Mouse (Mus musculus): Measurements from ENCODE around the gene Garnl3. TPM values are rescaled to one million over a fixed set of nuclear protein-coding genes. Genes with fewer than 3 reads are reported as not detected.

The Garnl3 gene
- polyA plus RNA-seq, 1 experiment: 0.96 TPM

- Histone ChIP-seq H3K4me3 (ENCODE audit: control insufficient read depth, insufficient read depth, low read length) (no peak overlapping the region), H3K4me1 (replicated peaks; ENCODE audit: control insufficient read depth, insufficient read depth, low read length) (no peaks in the 10 kb centered on the region), H3K27me3 (ENCODE audit: control insufficient read depth, insufficient read depth, low read length) (no peaks in the 10 kb centered on the region), H3K36me3 (ENCODE audit: control insufficient read depth, insufficient read depth, low read length) (no peaks in the 10 kb centered on the region), H3K27ac (ENCODE audit: control insufficient read depth, insufficient read depth, low read length) (no peak overlapping the region)
- WGBS: 80% methylated on average over 3 of the region's 3 CpGs
- no peak for DNase-seq
- TF ChIP-seq POLR2A (IDR thresholded peaks at IDR 0.05; ENCODE audit: control insufficient read depth, extremely low read depth, insufficient read depth, low read length, poor library complexity) (no peak), CTCF (IDR thresholded peaks at IDR 0.05; ENCODE audit: borderline replicate concordance, control insufficient read depth, extremely low read depth, insufficient read depth, low read length, poor library complexity) (no peak)
These were observed 35.6 kb upstream of the Garnl3 start for GRCm38 (mm10) chr2:33167060-33167459.

GRCm38 (mm10) chr2:33165710-33166374 is 34.4 kb upstream of the Garnl3 start:
- Histone ChIP-seq H3K4me1 (replicated peaks; ENCODE audit: control insufficient read depth, insufficient read depth, low read length) (no peaks in the 10 kb centered on the region), H3K4me3 (ENCODE audit: control insufficient read depth, insufficient read depth, low read length) (no peak overlapping the region), H3K27me3 (ENCODE audit: control insufficient read depth, insufficient read depth, low read length) (no peaks in the 10 kb centered on the region), H3K27ac (ENCODE audit: control insufficient read depth, insufficient read depth, low read length) (no peak overlapping the region), H3K36me3 (ENCODE audit: control insufficient read depth, insufficient read depth, low read length) (no peaks in the 10 kb centered on the region)
- TF ChIP-seq POLR2A (IDR thresholded peaks at IDR 0.05; ENCODE audit: control insufficient read depth, extremely low read depth, insufficient read depth, low read length, poor library complexity) (no peak), CTCF (IDR thresholded peaks at IDR 0.05; ENCODE audit: borderline replicate concordance, control insufficient read depth, extremely low read depth, insufficient read depth, low read length, poor library complexity) (no peak)
- WGBS: 93% methylated on average over 7 of the region's 7 CpGs
- no peak for DNase-seq

GRCm38 (mm10) chr2:33165229-33165628 is 33.8 kb upstream of the Garnl3 start:
- no peaks in the 10 kb centered on the region for H3K4me1 ChIP-seq (replicated peaks; ENCODE audit: control insufficient read depth, insufficient read depth, low read length)
- H3K4me3 ChIP-seq (ENCODE audit: control insufficient read depth, insufficient read depth, low read length): no peak overlapping the region
- no peak overlapping the region for H3K27ac ChIP-seq (ENCODE audit: control insufficient read depth, insufficient read depth, low read length)
- no peaks in the 10 kb centered on the region for H3K36me3 ChIP-seq (ENCODE audit: control insufficient read depth, insufficient read depth, low read length)
- WGBS: 67% methylated on average over 4 of the region's 4 CpGs
- DNase-seq: no peak
- H3K27me3 ChIP-seq (ENCODE audit: control insufficient read depth, insufficient read depth, low read length): no peaks in the 10 kb centered on the region
- TF ChIP-seq CTCF (IDR thresholded peaks at IDR 0.05; ENCODE audit: borderline replicate concordance, control insufficient read depth, extremely low read depth, insufficient read depth, low read length, poor library complexity) (no peak), POLR2A (IDR thresholded peaks at IDR 0.05; ENCODE audit: control insufficient read depth, extremely low read depth, insufficient read depth, low read length, poor library complexity) (no peak)

GRCm38 (mm10) chr2:33164646-33165045 is 33.2 kb upstream of the Garnl3 start:
- 90% methylated on average over 3 of the region's 3 CpGs for WGBS
- H3K27me3 ChIP-seq (ENCODE audit: control insufficient read depth, insufficient read depth, low read length): no peaks in the 10 kb centered on the region
- H3K27ac ChIP-seq (ENCODE audit: control insufficient read depth, insufficient read depth, low read length): no peak overlapping the region
- no peak overlapping the region for H3K4me3 ChIP-seq (ENCODE audit: control insufficient read depth, insufficient read depth, low read length)
- H3K4me1 ChIP-seq (replicated peaks; ENCODE audit: control insufficient read depth, insufficient read depth, low read length): no peaks in the 10 kb centered on the region
- DNase-seq: no peak
- TF ChIP-seq CTCF (IDR thresholded peaks at IDR 0.05; ENCODE audit: borderline replicate concordance, control insufficient read depth, extremely low read depth, insufficient read depth, low read length, poor library complexity) (no peak), POLR2A (IDR thresholded peaks at IDR 0.05; ENCODE audit: control insufficient read depth, extremely low read depth, insufficient read depth, low read length, poor library complexity) (no peak)
- H3K36me3 ChIP-seq (ENCODE audit: control insufficient read depth, insufficient read depth, low read length): no peaks in the 10 kb centered on the region

- Histone ChIP-seq H3K36me3 (ENCODE audit: control insufficient read depth, insufficient read depth, low read length) (no peaks in the 10 kb centered on the region), H3K27ac (ENCODE audit: control insufficient read depth, insufficient read depth, low read length) (no peak overlapping the region), H3K27me3 (ENCODE audit: control insufficient read depth, insufficient read depth, low read length) (no peaks in the 10 kb centered on the region), H3K4me1 (replicated peaks; ENCODE audit: control insufficient read depth, insufficient read depth, low read length) (no peaks in the 10 kb centered on the region), H3K4me3 (ENCODE audit: control insufficient read depth, insufficient read depth, low read length) (no peak overlapping the region)
- DNase-seq: no peak
- 79% methylated on average over 2 of the region's 2 CpGs for WGBS
- TF ChIP-seq POLR2A (IDR thresholded peaks at IDR 0.05; ENCODE audit: control insufficient read depth, extremely low read depth, insufficient read depth, low read length, poor library complexity) (no peak), CTCF (IDR thresholded peaks at IDR 0.05; ENCODE audit: borderline replicate concordance, control insufficient read depth, extremely low read depth, insufficient read depth, low read length, poor library complexity) (no peak)
These were observed 30.7 kb upstream of the Garnl3 start for GRCm38 (mm10) chr2:33162126-33162525.

GRCm38 (mm10) chr2:33160326-33160973 is 29.0 kb upstream of the Garnl3 start:
- Histone ChIP-seq H3K4me1 (replicated peaks; ENCODE audit: control insufficient read depth, insufficient read depth, low read length) (no peaks in the 10 kb centered on the region), H3K36me3 (ENCODE audit: control insufficient read depth, insufficient read depth, low read length) (no peaks in the 10 kb centered on the region), H3K4me3 (ENCODE audit: control insufficient read depth, insufficient read depth, low read length) (no peak overlapping the region), H3K27ac (ENCODE audit: control insufficient read depth, insufficient read depth, low read length) (no peak overlapping the region), H3K27me3 (ENCODE audit: control insufficient read depth, insufficient read depth, low read length) (no peaks in the 10 kb centered on the region)
- DNase-seq: no peak
- TF ChIP-seq CTCF (IDR thresholded peaks at IDR 0.05; ENCODE audit: borderline replicate concordance, control insufficient read depth, extremely low read depth, insufficient read depth, low read length, poor library complexity) (no peak), POLR2A (IDR thresholded peaks at IDR 0.05; ENCODE audit: control insufficient read depth, extremely low read depth, insufficient read depth, low read length, poor library complexity) (no peak)
- WGBS: 96% methylated on average over 12 of the region's 12 CpGs

Measured in thymus, adult 2 months (tissue).